In the genomic region with DNA sequence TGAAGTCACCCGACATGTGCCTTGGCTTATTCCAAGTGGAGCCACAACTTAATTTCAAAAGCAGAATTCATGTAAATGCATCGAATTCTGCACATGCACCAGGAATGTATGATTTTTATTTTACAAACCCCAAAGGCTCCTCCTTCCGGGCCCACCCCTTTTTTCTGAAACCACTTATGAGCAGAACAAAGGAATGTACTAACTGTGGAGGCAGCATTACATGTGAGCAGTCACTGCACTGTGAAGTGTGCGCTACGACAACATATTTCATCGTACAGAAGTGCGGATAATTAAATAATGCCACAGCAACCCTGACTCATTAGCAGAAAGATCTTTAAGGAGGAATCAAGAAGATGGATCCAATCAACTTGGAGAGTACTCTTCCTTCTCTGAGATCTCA, we compare ENCODE assay signal across 8 mouse cellular contexts.
DNase-seq lines count a peak whose midpoint lies in the region; ATAC-seq and TF ChIP-seq lines count a peak whose summit lies in the region.

No protein-coding gene starts in this region.

- H3K79me2 ChIP-seq in myocyte (ENCODE audit: control insufficient read depth, insufficient read depth): peaks cover 97% of the 10 kb centered on the region

- WGBS in kidney, embryonic 14.5 days: 86% methylated on average over 7 of the region's 7 CpGs
- 88% methylated on average over 7 of the region's 7 CpGs for WGBS in hindbrain, embryonic 11.5 days

- no peak overlapping the region; the same call in 1 of the 2 replicates for H3K4me2 ChIP-seq in kidney, embryonic 14.5 days (replicated peaks; ENCODE audit: low read depth, low read length)
- 0 out of 2 replicates have a peak overlapping the region, but pooled peaks have one; percentile 32 for H3K4me2 ChIP-seq in hindbrain, embryonic 11.5 days (replicated peaks; ENCODE audit: low read depth, low read length)
- peak overlapping the region; percentile 98 for H3K4me2 ChIP-seq in myocyte (ENCODE audit: low read depth)

- no peak for TF ChIP-seq CTCF in brain, embryonic 14.5 days (IDR thresholded peaks at IDR 0.05; ENCODE audit: borderline replicate concordance, extremely low read depth, insufficient read depth, insufficient read length)

- H3K9ac ChIP-seq in kidney, embryonic 14.5 days (ENCODE audit: low read depth, low read length): 0 out of 2 replicates have a peak overlapping the region, but pooled peaks have one; percentile 18
- no peak overlapping the region for H3K9ac ChIP-seq in hindbrain, embryonic 11.5 days (ENCODE audit: low read depth, low read length)

- no peak overlapping the region for H3K4me3 ChIP-seq in kidney, embryonic 14.5 days (ENCODE audit: low read length)
- peak overlapping the region; percentile 23; the same call in 1 of the 2 replicates for H3K4me3 ChIP-seq in hindbrain, embryonic 11.5 days (ENCODE audit: low read depth, low read length)
- H3K4me3 ChIP-seq in myocyte: peak overlapping the region; percentile 96

- H3K27me3 ChIP-seq in kidney, embryonic 14.5 days (ENCODE audit: control insufficient read depth, insufficient read depth, low read length): no peaks in the 10 kb centered on the region
- H3K27me3 ChIP-seq in hindbrain, embryonic 11.5 days (ENCODE audit: control insufficient read depth, insufficient read depth, low read length): no peaks in the 10 kb centered on the region
- no peaks in the 10 kb centered on the region for H3K27me3 ChIP-seq in myocyte (ENCODE audit: control insufficient read depth, insufficient read depth, insufficient read length)

- no peak overlapping the region for H3ac ChIP-seq in myocyte (ENCODE audit: control insufficient read depth, insufficient read length)

- no peaks in the 10 kb centered on the region for H3K9me3 ChIP-seq in kidney, embryonic 14.5 days (ENCODE audit: control insufficient read depth, low read length)
- no peaks in the 10 kb centered on the region for H3K9me3 ChIP-seq in hindbrain, embryonic 11.5 days (ENCODE audit: control insufficient read depth, low read length)

- peaks cover 7% of the 10 kb centered on the region; the same call in 1 of the 2 replicates for H3K4me1 ChIP-seq in kidney, embryonic 14.5 days (ENCODE audit: control insufficient read depth, insufficient read depth, low read length)
- no peaks in the 10 kb centered on the region for H3K4me1 ChIP-seq in hindbrain, embryonic 11.5 days (replicated peaks; ENCODE audit: control insufficient read depth, insufficient read depth, low read length)

- no peak for TF ChIP-seq POLR2A in brain, embryonic 14.5 days (IDR thresholded peaks at IDR 0.05; ENCODE audit: borderline replicate concordance, extremely low read depth, insufficient read depth, insufficient read length, poor library complexity, severe bottlenecking)
- TF ChIP-seq POLR2A in myocyte (IDR thresholded peaks at IDR 0.05; ENCODE audit: insufficient read length, low read depth): peak; percentile 37

- no peak overlapping the region for H3K27ac ChIP-seq in kidney, embryonic 14.5 days (ENCODE audit: low read depth, low read length)
- peak overlapping the region; percentile 68; the same call in 1 of the 2 replicates for H3K27ac ChIP-seq in hindbrain, embryonic 11.5 days (ENCODE audit: low read depth, low read length)

- intact Hi-C loops in left cerebral cortex, postnatal 10 days (cut with DNase I): loop anchor here (2.0 kb wide), 1 partner anchor 151 kb away; no protein-coding TSS in a partner anchor

- ATAC-seq in kidney, embryonic 14.5 days (ENCODE audit: low FRiP score, low TSS enrichment): no peak
- no peak for ATAC-seq in hindbrain, embryonic 11.5 days (ENCODE audit: low FRiP score)

- DNase-seq in kidney, adult 9 months: no peak
- peak; percentile 94 for DNase-seq in brain, embryonic 14.5 days (ENCODE audit: low read depth)
- no peak for DNase-seq in hindbrain, embryonic 11.5 days (ENCODE audit: low spot score)
- no peak for DNase-seq in left cerebral cortex, postnatal 10 days (ENCODE audit: extremely low spot score in 1 of 2, low spot score in 2 of 2)
- DNase-seq in adrenal gland, adult 8-10 months: no peak
- no peak for DNase-seq in ovary, postnatal 10 days (ENCODE audit: low spot score)

- peaks cover 31% of the 10 kb centered on the region for H3K36me3 ChIP-seq in kidney, embryonic 14.5 days (ENCODE audit: control insufficient read depth, insufficient read depth, low read length)
- H3K36me3 ChIP-seq in hindbrain, embryonic 11.5 days (ENCODE audit: control insufficient read depth, insufficient read depth, low read length): peaks cover 12% of the 10 kb centered on the region
- peaks cover 30% of the 10 kb centered on the region for H3K36me3 ChIP-seq in myocyte (ENCODE audit: control insufficient read depth, insufficient read depth)

TF ChIP-seq in myocyte, 11 proteins besides CTCF, POLR2A, EP300 and RAD21:
- TF ChIP-seq TCF3 (IDR thresholded peaks at IDR 0.05; ENCODE audit: insufficient read length, low read depth): no peak
- TF ChIP-seq POLR2AphosphoS2 (IDR thresholded peaks at IDR 0.05; ENCODE audit: insufficient read length, low read depth): peak; percentile 46
- no peak for TF ChIP-seq E2F4 (IDR thresholded peaks at IDR 0.05; ENCODE audit: insufficient read depth)
- TF ChIP-seq CEBPB (IDR thresholded peaks at IDR 0.05; ENCODE audit: insufficient read depth, poor library complexity, severe bottlenecking): no peak
- no peak for TF ChIP-seq MYOG (IDR thresholded peaks at IDR 0.05; ENCODE audit: control insufficient read depth in 1 of 3, insufficient read depth in 1 of 3, insufficient read length in 2 of 3, low read depth in 2 of 3)
- TF ChIP-seq TCF12 (IDR thresholded peaks at IDR 0.05; ENCODE audit: insufficient read depth, poor library complexity, severe bottlenecking): no peak
